Mouse (Mus musculus): ENCODE results near the gene Gm17359.

GRCm38 (mm10) chr3:79400552-79400951, 64.1 kb downstream of the Gm17359 start:
- TF ChIP-seq CTCF (conservative IDR thresholded peaks at IDR 0.05; ENCODE audit: insufficient read depth, insufficient read length, low read depth, low read length) (no peak), POLR2A (IDR thresholded peaks at IDR 0.05; ENCODE audit: low read depth, low read length) (no peak)

All from kidney, adult 2 months (tissue).